Mouse (Mus musculus) liver, postnatal 0 days (tissue): ENCODE data around the gene Rbbp9. TPM values are rescaled to one million over a fixed set of nuclear protein-coding genes. Genes with fewer than 3 reads are reported as not detected.
A peak's percentile ranks its signal among the peaks of the same experiment; 100 is the strongest.

ENCODE experiments used
- ATAC-seq: fragments of 200-750 bp; cut with Nextera tagmentation; 2 replicates; pipeline ENCODE4 v1.8.0; 2017; ENCODE audit warnings: mild to moderate bottlenecking, moderate library complexity
- DNase-seq: peaks from one replicate; pipeline ENCODE4 v3.0.0-alpha.2; 2016
- H3K27ac ChIP-seq: fragments of 300-500 bp; sonication (generic); 2 replicates; pipeline ENCODE4 v1.5.1; 2014; ENCODE audit warnings: antibody characterized with exemption, moderate library complexity, mild to moderate bottlenecking, low read depth
- H3K27me3 ChIP-seq: fragments of 300-500 bp; sonication (generic); 2 replicates; pipeline ENCODE4 v1.6.1; 2014; ENCODE audit warnings: low read length, control low read depth, mixed read lengths; ENCODE audit not compliant: insufficient read depth
- H3K36me3 ChIP-seq: fragments of 300-500 bp; sonication (generic); replicated peaks from 2 replicates; pipeline ENCODE4 v1.6.1; 2014; ENCODE audit warnings: mild to moderate bottlenecking, control low read depth, low read length, moderate library complexity, mixed read lengths; ENCODE audit not compliant: insufficient read depth
- H3K4me1 ChIP-seq: fragments of 300-500 bp; sonication (generic); 2 replicates; pipeline ENCODE4 v1.6.1; 2014; ENCODE audit warnings: antibody characterized with exemption, mild to moderate bottlenecking, control low read depth; ENCODE audit not compliant: insufficient read depth
- H3K4me2 ChIP-seq: fragments of 300-500 bp; sonication (generic); 2 replicates; pipeline ENCODE4 v1.6.1; 2014; ENCODE audit warnings: low read depth, mild to moderate bottlenecking, low read length, moderate library complexity, mixed read lengths
- H3K4me3 ChIP-seq: fragments of 300-500 bp; sonication (generic); 2 replicates; pipeline ENCODE4 v1.5.1; 2014; ENCODE audit warnings: low read depth, low read length
- H3K9ac ChIP-seq: fragments of 300-500 bp; sonication (generic); replicated peaks from 2 replicates; pipeline ENCODE4 v1.6.1; 2014; ENCODE audit warnings: mild to moderate bottlenecking, moderate library complexity
- H3K9me3 ChIP-seq: fragments of 300-500 bp; sonication (generic); 2 replicates; pipeline ENCODE4 v1.6.1; 2016; ENCODE audit warnings: mild to moderate bottlenecking, control low read depth, low read length, mixed read lengths
- CTCF ChIP-seq: sonication (generic); IDR thresholded peaks from 2 replicates; pipeline ENCODE4 v1.5.1; 2016; ENCODE audit warnings: antibody characterized with exemption, low read depth
- EP300 ChIP-seq: IDR thresholded peaks from 2 replicates; pipeline ENCODE4 v1.6.1; 2016; ENCODE audit warnings: antibody characterized with exemption, low read depth, mild to moderate bottlenecking
- WGBS: fragments of 180-500 bp; shearing (Covaris S2); extraction: QIAGEN DNeasy Blood & Tissue Kit; methylation state at CpG from one replicate; pipeline ENCODE4 v1.1.7; 2014; ENCODE audit not compliant: insufficient replicate concordance; 5-methylcytosine and 5-hydroxymethylcytosine counted together
- polyA plus RNA-seq: library from polyadenylated mRNA; unstranded; fragments of >200 nt; fragmentation: Nextera tagmentation; extraction: Ambion mirVana; gene quantifications from 2 replicates; pipeline ENCODE4 v1.2.1, GENCODE M21; 2015

The Rbbp9 gene
- polyA plus RNA-seq, 1 experiment from 2014 or later, result 11.3 TPM

- peaks cover 10% of the 10 kb centered on the region for H3K36me3 ChIP-seq
- DNase-seq (peak; percentile 97), ATAC-seq (peak; percentile 99)
- H3K27me3 ChIP-seq, result no peaks in the 10 kb centered on the region
- peak within 1 kb of the TSS; percentile 81 for H3K9ac ChIP-seq
- H3K27ac ChIP-seq, result peak within 1 kb of the TSS; percentile 84
- peaks cover 12% of the 10 kb centered on the region for H3K4me1 ChIP-seq
- no peak for TF ChIP-seq CTCF
- TF ChIP-seq EP300, result no peak
- WGBS, result under 1% methylated on average over 44 of the region's 44 CpGs
- H3K9me3 ChIP-seq, result no peaks in the 10 kb centered on the region
- H3K4me2 ChIP-seq, result peak within 1 kb of the TSS; percentile 73
- peak within 1 kb of the TSS; percentile 81 for H3K4me3 ChIP-seq
Measured at GRCm38 (mm10) chr2:144555820-144556552, 5.3 kb upstream of the Rbbp9 start, which contains the start of gene Sec23b. TSS of gene Sec23b (plus strand) at chr2:144556229.

GRCm38 (mm10) chr2:144555286-144555819 is 4.7 kb upstream of the Rbbp9 start:
- peaks cover 10% of the 10 kb centered on the region for H3K36me3 ChIP-seq
- no peaks in the 10 kb centered on the region for H3K9me3 ChIP-seq
- ATAC-seq (no peak), DNase-seq (peak; percentile 14)
- H3K27ac ChIP-seq, result peak overlapping the region; percentile 84
- no peaks in the 10 kb centered on the region for H3K27me3 ChIP-seq
- H3K4me3 ChIP-seq, result peak overlapping the region; percentile 81
- no peak for TF ChIP-seq EP300
- no peak for TF ChIP-seq CTCF
- peak overlapping the region; percentile 81 for H3K9ac ChIP-seq
- H3K4me2 ChIP-seq, result peak overlapping the region; percentile 73
- 2% methylated on average over 14 of the region's 14 CpGs for WGBS
- peaks cover 14% of the 10 kb centered on the region for H3K4me1 ChIP-seq

GRCm38 (mm10) chr2:144553905-144554304 is 3.2 kb upstream of the Rbbp9 start:
- DNase-seq, result no peak
- TF ChIP-seq CTCF, result no peak
- 89% methylated on average over 3 of the region's 3 CpGs for WGBS
- H3K9me3 ChIP-seq, result no peaks in the 10 kb centered on the region
- H3K27ac ChIP-seq, result no peak overlapping the region
- no peak overlapping the region for H3K9ac ChIP-seq
- no peak for ATAC-seq
- peaks cover 14% of the 10 kb centered on the region for H3K4me1 ChIP-seq
- H3K36me3 ChIP-seq, result no peaks in the 10 kb centered on the region
- H3K4me2 ChIP-seq, result no peak overlapping the region
- H3K4me3 ChIP-seq, result no peak overlapping the region
- H3K27me3 ChIP-seq, result no peaks in the 10 kb centered on the region

GRCm38 (mm10) chr2:144547559-144547958 is 3.1 kb downstream of the Rbbp9 start:
- H3K9ac ChIP-seq, result no peak overlapping the region
- TF ChIP-seq EP300 (no peak), CTCF (no peak)
- peaks cover 2% of the 10 kb centered on the region; the same call in 1 of the 2 replicates for H3K4me1 ChIP-seq
- H3K27me3 ChIP-seq, result no peaks in the 10 kb centered on the region
- DNase-seq (no peak), ATAC-seq (no peak)
- no peak overlapping the region for H3K27ac ChIP-seq
- peaks cover 5% of the 10 kb centered on the region for H3K36me3 ChIP-seq
- no peak overlapping the region for H3K4me3 ChIP-seq
- H3K4me2 ChIP-seq, result no peak overlapping the region
- 69% methylated on average over 4 of the region's 4 CpGs for WGBS
- H3K9me3 ChIP-seq, result no peaks in the 10 kb centered on the region

GRCm38 (mm10) chr2:144545481-144545880 is 5.2 kb downstream of the Rbbp9 start:
- H3K27ac ChIP-seq, result no peak overlapping the region
- WGBS, result 41% methylated on average over 1 of the region's 1 CpGs
- H3K36me3 ChIP-seq, result peaks cover 16% of the 10 kb centered on the region
- no peak overlapping the region for H3K4me2 ChIP-seq
- no peak overlapping the region for H3K9ac ChIP-seq
- peaks cover under 1% of the 10 kb centered on the region; the same call in 1 of the 2 replicates for H3K4me1 ChIP-seq
- no peaks in the 10 kb centered on the region for H3K9me3 ChIP-seq
- ATAC-seq (no peak), DNase-seq (no peak)
- H3K4me3 ChIP-seq, result no peak overlapping the region
- TF ChIP-seq EP300, result no peak
- TF ChIP-seq CTCF, result no peak
- H3K27me3 ChIP-seq, result no peaks in the 10 kb centered on the region

- no peaks in the 10 kb centered on the region for H3K4me1 ChIP-seq
- H3K4me3 ChIP-seq, result no peak overlapping the region
- no peaks in the 10 kb centered on the region for H3K27me3 ChIP-seq
- 79% methylated on average over 2 of the region's 2 CpGs for WGBS
- H3K27ac ChIP-seq, result no peak overlapping the region
- no peaks in the 10 kb centered on the region for H3K9me3 ChIP-seq
- no peak for TF ChIP-seq CTCF
- no peak for TF ChIP-seq EP300
- H3K9ac ChIP-seq, result no peak overlapping the region
- H3K36me3 ChIP-seq, result peaks cover 17% of the 10 kb centered on the region
- DNase-seq, result no peak
- no peak for ATAC-seq
- no peak overlapping the region for H3K4me2 ChIP-seq
Measured at GRCm38 (mm10) chr2:144545061-144545460, 5.6 kb downstream of the Rbbp9 start.
